Mouse (Mus musculus) T-helper 1 cell (primary cell): ENCODE data around the gene Plekho2.

Source experiments
- in situ Hi-C: fragments of 300-600 bp; cut with MboI, MseI; formaldehyde crosslinking; loops from one replicate; pipeline ENCODE4 v1.15.1; 2025; ENCODE audit warnings: high pct_unique_total_duplicates

Gene Plekho2

DNA sequence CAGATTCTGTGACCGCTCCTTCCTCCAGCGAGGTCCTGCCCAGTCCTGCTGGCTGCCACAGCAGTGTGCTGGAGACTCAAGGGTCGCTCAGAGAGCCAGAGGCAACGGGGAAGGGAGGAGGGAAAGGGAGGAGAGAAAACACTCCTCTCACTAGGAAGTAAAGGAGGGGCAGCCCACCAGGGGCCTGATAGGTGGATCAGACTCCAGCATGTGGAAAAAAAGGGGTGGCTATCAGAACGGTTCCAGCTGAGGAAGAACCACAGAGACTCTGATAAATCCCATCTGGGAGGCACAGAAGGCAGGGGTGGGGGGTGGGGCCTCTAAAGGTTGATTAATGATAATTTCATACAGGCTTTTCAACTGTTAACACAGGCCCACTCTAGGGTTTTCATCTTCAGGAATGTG, 24.8 kb downstream of the Plekho2 start:
- in situ Hi-C loops = no loop called here

DNA sequence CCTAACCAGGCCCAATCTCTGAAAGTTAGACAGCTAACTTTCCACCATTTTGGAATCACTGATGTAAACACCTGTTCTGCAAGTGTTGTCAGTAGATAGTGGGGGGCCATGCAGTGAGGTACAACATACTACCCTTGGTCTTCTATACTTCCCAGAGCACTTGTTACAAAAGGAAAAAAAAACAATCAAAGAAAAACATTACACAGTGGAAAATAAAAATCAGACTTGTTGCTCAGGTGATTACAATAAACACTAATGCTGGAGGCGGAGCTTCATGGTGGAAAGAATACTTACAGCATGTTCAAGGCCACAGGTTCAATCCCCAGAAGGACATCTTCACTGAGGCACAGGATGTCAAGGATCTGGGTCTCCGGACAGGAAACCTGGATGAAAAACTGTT, 27.1 kb downstream of the Plekho2 start:
- in situ Hi-C loops = no loop called here

DNA sequence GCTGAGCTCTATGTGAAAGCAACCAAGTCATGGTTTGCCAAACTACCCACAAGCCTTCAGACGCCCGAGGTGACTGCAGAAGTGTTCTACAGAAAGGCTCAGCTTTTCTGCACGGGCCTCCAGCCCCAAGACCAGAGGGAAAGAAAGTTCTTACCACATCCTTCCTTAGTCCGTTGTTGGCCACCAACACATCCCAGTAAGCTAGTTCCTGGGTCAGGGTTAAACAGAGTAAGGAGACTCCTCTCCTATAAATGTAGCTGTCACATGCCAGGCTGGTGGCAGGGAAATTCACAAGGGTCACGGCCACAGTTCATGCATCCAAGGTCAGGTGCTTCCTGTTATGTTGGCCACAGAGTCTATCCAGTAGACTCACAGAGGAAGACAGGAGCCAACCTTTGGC, 27.7 kb downstream of the Plekho2 start:
- in situ Hi-C loops = no loop called here

DNA sequence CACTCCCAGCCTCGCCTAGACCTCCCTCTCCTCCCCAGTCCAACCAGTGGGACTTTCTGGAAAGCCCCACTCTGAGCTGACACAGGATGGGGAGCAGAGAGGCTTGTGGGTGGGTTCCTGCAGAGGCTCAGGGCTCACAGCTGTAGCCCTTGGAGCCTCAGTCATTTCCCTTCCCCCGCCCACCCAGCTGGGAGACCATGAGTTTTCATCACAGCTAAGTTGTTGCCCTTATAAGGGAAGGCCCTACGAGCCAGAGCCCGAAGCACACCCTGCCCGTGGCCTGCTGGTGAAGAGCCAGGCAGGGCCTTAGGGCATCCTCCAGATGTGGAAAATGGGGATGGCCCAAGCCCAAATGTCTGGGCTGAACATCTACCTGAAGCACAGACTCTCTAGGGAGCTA, 28.8 kb downstream of the Plekho2 start:
- in situ Hi-C loops = no loop called here

DNA sequence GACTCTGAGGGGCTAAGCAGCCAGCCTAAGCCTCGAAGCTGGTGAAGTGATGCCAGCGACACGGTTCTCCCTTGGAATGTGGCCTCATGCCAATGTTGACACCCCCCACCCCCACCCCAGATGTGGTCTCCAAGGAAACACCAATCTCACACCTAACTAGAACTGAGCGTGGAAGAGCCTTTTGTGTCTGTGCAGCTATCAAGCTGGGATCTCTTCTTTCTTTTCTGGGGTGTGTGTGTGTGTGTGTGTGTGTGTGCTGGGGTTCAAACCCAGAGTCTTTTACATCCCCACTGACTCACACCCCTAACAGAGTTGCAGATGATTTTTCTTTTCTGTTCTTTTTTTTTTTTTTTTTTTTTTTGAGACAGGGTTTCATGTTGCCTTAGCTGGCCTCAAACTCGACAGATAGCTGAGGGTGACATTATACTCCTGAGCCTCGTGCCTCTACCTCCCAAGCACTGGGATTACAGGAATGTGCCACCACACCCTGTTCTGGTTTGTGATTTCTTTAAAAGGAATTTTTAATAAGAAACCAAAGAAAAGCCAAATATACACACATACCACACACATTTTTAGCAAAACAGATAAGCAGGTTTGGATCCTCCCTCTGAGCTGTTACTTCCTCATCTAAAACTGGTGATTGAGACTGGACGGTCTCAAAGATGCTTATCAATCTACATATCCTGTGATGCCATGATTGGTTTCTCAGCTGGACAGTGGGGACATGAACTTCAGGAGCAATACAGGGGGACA, 29.6 kb downstream of the Plekho2 start:
- in situ Hi-C loops = no loop called here

DNA sequence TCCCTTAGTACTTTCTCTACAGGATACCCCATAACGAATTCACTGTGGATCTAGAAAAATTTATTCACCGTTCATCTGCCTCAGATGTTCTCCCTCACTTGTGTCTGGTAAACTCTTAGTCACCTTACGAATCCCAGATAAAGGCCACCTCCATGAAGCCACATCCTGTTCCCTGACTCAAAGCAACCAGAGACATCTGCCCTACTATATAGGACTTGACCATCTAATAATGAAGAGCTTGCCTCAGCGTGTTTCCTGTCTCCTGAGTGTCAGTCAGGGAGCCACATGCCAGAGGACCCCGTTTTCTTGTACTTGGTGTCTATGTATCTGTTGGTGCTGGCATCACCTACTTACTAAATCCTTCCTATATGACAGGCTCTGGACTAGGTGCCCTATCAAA, 30.2 kb downstream of the Plekho2 start:
- in situ Hi-C loops = no loop called here

DNA sequence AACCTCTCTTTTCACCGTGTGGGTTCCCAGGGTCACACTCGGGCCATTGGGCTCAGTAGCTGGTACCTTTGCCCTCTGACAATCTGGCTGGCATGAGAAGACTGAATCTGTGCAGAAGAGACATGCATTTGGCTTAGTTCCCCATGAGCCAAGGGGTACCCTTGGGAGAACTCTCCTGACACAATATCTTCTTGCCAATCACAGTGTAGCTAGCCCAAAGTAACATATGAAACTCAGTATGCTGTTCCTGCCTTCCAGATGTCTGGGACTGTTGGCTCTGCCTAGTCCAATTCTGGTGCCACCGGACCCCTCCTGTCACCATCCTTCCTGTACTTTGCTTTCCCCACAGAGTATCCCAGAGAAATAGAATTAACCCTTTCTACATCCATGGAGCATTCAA, 30.7 kb downstream of the Plekho2 start:
- in situ Hi-C loops = no loop called here

DNA sequence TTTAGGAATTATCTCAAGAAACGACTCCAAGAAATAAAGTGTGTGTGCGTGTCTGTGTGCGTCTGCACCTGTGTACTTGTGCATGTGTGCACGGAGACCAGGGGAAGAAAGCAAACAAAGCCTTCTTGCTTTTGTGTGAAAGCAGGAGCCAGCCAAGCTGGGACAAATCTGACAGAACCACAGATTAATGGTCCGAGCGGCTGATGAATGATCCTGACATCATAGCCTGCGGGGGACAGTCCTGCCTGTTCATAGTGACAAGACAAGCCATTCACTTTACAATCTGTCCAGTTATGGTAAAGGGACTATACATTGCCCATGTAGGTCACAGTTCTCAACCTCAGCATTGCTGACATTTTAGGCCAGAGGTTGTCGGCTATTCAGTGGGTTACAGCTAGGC, 31.5 kb downstream of the Plekho2 start:
- in situ Hi-C loops = no loop called here

DNA sequence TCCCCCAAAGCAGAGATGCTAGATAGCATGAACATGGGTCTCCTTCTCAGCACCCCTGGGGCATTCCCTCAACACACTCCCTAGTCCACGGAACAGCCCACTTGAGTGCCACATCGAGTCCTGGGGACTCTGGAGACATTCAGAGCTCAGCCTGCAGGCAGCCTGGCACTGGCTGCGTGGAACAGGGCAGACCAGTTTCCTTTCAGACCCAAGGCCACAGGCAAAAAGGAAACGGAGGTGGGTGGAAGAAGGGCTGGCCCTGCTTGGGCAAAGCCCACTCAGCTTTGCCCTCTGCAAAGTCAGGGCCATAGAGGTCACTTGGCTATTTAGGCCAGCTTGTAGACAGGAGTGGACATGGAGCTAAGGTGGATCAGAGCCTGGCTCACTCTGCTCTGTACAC, 32.0 kb downstream of the Plekho2 start:
- in situ Hi-C loops = no loop called here

DNA sequence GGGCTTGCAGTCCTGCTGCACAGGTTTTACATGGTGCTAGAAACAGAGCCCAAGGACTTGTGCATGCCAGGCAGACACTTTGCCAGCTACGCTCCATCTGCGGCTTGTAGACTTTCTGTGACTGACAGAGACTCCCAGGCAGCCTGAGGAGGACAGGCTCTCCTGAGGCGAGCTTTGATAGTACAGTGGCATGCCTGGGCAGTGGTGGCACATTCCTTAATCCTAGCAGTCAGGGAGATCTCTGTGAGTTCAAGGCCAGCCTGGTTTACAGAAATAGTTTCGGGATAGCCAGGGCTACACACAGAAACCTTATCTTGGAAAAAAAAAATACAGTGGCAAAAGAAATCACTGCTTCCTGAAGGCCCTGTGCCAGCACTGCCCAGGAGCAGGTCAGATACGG, 32.7 kb downstream of the Plekho2 start:
- in situ Hi-C loops = no loop called here

DNA sequence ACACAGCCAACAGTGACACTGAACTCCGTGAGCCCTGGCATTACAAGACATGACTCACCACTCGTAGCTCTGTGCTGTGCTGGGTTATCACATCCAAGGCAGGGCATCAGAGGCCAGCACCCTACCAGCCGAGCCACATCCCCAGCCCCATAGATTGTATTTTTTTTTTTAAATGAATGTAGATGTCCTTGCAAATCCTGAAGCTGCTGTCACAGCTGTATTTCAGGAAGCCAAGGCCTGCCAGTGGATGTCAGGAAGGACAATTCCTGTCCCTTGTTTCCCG, 33.5 kb downstream of the Plekho2 start:
- in situ Hi-C loops = no loop called here

DNA sequence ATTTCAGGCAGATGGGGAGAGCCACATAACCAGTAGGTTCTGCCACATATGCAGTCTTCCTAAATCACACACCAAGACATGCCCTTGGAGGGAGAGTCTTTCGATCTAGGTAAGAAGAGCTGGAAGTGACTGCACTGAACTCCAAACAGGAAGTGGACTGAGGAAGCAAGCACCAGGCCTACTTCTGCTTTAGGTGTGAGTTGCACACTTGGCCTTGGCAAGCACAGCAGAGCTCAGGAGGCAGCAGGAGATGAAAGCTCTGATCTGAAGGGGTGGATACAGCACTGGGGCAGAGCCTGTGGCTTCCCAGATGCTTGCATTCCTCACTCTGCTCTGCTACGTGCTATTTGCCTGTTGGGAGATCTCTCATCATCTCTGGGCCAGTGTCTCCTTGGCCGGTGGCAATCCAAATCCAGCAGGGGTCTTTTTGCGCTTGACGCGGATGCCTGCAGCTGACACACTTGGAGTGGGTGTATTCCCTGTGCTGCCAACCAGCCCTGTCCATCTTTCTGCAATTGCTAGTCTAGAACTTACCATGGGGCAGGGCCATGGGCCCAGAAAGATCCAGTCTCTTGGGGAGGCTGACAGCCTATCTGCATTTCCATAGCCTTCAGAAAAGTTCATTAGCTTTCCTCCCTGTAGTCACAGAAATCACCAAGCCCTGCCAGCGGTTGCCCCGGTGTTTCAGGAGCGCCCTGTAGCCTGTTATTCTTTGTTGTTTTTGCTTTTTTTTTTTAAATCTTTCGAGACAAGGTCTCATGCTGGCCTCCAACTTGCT, 34.0 kb downstream of the Plekho2 start:
- in situ Hi-C loops = no loop called here

DNA sequence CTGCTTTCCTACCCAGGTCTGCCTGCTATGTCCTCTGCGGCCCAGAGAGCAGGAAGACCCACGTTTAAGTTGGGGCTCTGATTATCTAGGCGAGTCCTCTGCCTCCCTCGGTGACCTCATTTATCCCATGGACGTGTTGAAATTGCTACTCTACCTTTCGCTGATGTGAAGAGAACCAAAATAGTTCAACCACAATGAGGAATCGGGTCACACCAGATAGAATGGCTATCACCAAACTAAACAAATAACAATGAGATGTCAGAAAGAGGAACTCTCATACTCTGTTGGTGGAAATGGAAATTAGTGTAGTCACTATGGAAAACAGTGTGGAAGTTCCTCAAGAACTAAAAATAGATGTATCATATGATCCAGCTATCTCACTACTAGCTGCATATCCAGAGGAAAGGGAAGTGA, 37.7 kb downstream of the Plekho2 start:
- in situ Hi-C loops = no loop called here

DNA sequence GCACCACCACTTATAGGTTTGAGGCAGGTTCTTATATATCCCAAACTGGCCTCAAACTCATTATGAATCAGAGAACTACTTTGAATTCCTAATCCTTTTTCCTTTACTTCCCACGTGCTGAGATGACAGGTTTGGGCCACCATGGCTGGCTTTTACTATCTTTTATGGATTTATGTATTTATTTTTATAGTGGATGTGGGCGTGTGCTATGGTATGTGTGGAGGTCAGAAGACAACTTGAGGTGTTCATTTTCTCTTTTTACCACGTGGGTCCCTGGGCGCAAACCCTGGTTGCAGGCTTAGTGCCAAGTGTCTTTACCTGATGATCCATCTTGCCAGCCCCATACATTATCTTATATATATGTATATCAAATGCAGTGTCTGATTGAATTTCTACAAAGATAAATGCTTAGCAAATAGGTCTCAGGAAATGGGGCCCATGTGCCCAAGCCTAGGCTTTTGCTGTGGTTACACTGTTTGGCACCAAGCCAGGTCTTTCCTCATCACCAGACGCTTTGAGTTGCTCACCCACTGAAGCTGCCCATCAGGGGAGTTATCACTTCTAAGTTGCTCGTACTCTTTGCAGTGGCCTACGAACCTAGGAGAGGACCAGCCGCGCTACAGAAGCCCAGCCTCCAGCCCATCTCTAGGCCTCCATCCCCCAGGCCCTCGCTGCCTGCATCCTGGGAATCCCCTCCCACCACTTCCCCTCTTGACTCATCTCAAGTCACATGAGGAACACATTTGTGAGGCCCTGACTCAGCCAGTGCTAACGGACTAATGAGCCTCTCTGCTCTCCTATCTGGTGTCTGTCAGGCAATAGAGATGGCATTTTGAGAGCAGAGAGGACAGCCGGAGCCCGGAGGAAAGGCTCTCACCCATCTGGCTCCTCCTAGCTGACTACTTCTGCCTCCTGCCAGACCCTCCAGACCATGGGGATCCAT, 38.4 kb downstream of the Plekho2 start:
- in situ Hi-C loops = no loop called here

DNA sequence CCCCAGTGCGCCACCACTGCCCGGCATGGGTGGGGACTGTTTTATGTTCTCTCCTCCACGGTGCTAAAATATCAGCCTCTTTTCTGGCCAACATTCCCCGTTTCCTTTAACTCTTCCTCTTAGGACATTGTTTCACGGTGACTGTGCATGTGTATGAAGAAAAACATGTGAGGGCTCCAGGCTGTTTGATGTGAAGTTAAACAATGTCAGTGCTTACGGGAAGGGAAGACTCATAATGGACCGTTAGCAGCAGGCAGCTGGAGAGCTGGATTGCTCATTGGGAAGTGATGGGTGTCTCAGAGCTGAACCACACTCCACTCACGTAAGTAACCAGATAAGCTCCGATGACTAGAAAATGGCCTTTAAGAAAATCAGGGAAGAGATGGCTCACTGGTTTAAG, 40.1 kb downstream of the Plekho2 start:
- in situ Hi-C loops = no loop called here

DNA sequence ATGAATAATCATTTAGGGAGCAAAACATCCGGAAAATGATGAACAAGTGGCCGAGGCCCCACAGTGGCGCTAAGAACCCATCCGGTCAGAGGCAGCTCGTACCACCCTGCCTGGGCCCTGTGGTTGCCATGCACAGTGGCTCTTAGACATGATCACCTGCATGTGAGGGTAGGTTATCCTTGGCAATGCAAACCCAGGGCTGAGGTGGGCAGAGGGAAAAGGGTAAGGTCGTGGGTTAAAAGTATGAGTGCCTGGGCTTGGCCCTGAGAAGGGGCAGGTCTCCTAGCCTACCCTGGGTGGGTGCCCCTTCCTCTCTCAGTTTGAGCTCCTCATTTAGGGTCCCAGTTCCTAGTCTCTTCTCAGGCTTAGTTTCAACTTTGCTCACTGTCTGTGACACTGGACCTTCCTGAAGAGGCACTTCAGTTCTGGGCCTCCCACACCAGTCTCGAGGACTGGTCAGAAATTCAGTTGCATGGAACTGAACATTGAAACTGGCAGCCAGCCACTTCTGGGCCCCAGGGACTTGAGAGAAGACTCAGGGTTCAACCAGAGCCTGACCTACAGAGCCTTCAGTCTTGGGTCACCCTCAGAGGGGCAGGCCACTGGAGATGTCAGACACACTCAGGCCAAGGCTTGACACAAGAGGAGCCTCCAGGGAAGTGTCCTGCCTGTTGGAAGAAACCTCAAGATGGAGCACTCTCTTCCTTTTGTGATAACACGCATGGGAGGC, 41.8 kb downstream of the Plekho2 start:
- in situ Hi-C loops = no loop called here

DNA sequence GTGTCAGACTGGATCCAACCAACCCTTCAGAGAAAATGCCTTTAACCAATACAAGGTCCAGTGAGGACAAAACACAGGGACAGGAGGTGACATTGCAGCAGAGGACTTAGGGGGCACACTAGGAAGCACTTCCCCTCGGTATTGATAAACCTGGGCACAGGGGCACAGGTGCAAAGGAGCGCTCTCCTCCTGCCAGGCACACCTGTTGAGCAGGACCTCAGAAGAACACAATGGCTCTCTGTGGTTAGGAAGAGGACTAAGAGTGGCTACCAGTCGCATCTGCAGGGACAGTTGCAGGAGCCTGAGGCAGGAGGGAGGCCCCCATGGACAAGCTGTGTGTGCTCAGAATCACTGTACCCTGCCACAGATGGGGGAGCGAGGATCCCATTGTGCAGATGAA, 43.3 kb downstream of the Plekho2 start:
- in situ Hi-C loops = no loop called here

DNA sequence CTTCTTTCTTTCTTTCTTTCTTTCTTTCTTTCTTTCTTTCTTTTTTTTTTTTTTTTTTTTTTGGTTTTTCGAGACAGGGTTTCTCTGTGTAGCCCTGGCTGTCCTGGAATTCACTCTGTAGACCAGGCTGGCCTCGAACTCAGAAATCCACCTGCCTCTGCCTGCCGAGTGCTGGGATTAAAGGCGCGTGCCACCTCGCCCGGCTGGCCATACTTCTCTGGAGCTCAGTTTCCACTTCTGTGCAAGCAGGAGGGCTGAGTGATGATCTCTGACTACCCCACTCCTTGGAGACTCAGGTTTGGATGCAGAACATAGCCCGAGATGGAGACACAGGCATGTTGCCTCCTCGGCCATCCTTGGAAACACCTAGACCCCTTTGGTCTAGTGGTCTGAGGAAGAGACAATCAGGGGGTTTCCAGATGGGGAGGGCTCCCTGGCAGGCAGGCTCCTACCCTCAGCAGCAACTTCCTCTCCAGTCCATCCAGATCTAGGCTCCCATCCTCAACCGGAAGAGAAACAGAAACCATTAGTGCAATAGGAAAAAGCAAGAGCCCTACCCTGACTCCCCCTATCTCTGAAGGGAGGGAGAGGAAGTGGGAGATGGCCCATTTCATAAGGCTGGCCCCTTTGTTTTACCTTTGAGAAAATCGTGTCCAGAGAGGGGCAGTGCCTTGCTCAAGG, 43.9 kb downstream of the Plekho2 start:
- in situ Hi-C loops = no loop called here

DNA sequence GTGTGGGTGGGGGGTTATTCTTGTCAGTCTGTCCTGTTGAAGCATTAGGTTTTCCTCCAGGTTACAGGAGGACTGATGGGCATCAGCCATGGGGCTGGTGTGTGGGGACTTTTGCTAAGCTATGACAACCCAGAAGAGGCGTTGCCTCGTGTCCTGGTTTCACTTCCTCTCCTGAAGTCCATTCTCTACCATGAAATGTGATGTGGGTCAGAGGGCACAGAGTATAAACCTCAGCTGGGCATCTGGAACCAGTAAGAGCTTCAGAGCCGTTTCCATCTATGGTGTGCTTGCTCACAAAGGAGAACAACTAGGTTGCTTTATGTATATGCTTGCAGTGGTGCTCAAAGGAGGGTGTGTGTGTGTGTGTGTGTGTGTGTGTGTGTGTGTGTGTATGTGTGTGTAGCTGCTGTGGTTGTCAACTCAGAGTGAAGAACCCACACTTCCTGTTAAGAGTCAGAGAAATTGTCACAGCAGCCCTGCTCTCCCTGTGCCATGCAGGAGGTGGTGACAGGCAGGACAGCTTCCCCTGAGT, 44.6 kb downstream of the Plekho2 start:
- in situ Hi-C loops = no loop called here

DNA sequence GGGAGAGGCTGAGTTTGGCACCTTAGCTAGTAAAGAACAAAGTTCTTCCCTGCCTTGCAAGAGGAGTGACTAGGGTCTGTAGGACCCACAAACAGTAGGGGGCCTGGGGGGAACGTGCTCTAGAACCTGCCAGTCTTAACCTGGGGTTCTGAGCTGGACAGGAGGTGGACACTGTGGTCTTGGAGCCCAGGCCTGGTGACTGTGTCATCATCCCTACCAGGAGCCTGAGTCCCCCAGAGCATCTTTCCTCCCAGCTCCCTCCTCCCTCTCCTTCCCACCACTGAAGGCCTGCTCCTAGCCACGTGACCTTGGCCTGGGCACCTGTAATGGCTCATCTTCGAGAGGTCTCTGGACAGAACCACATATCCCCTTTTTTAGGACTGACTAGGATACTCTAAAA, 45.7 kb downstream of the Plekho2 start:
- in situ Hi-C loops = no loop called here

DNA sequence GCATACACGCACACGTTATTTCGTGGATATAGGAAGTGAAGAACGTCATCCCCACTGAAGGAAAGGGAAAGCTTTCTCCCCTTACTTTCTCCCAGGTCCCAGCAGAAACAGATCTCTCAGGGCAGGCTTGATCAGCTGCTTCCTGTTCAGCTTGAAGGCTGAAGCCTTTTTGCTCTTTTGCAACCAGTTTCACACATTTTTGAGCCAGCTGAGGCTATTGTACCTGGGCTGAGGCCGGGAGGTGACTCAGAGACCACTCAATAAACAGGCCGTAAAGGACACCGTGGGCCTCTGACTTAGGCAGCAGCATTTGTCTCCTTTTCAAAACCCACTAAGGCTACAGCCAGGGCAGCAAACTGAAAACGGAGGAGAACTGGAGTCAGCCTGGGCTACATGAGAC, 46.9 kb downstream of the Plekho2 start:
- in situ Hi-C loops = no loop called here
